Mouse (Mus musculus): ENCODE data around the gene Slc8a1. TPM values are rescaled to one million over a fixed set of nuclear protein-coding genes. Genes with fewer than 3 reads are reported as not detected.

Slc8a1 gene
- total and polyA plus RNA-seq, 2 experiments, result 0.27 to 3.8 TPM

GRCm38 (mm10) chr17:81404225-81404624 lies 334.0 kb downstream of the Slc8a1 start:
- H3K9ac ChIP-seq (ENCODE audit: low read depth, low read length), result no peak overlapping the region
- no peak overlapping the region for H3K4me3 ChIP-seq (ENCODE audit: insufficient read depth, low read depth, low read length)
- no peaks in the 10 kb centered on the region for H3K27me3 ChIP-seq (ENCODE audit: control insufficient read depth, insufficient read depth, low read length)
- no peaks in the 10 kb centered on the region for H3K79me2 ChIP-seq (ENCODE audit: control insufficient read depth, insufficient read depth, low read length)
- 86% methylated on average over 4 of the region's 4 CpGs for WGBS
- H3K27ac ChIP-seq (replicated peaks; ENCODE audit: insufficient read depth, low read depth, low read length), result no peak overlapping the region
- no peaks in the 10 kb centered on the region for H3K36me3 ChIP-seq (ENCODE audit: control insufficient read depth, insufficient read depth, low read length)
- H3K4me1 ChIP-seq (ENCODE audit: control insufficient read depth, insufficient read depth, low read length), result no peaks in the 10 kb centered on the region
- DNase-seq (ENCODE audit: extremely low read depth, low read depth, low spot score), result no peak
- no peak for TF ChIP-seq POLR2A (IDR thresholded peaks at IDR 0.05; ENCODE audit: extremely low read depth, insufficient read depth, low read length)
- no peak for TF ChIP-seq CTCF (IDR thresholded peaks at IDR 0.05; ENCODE audit: low read depth, low read length)

DNA sequence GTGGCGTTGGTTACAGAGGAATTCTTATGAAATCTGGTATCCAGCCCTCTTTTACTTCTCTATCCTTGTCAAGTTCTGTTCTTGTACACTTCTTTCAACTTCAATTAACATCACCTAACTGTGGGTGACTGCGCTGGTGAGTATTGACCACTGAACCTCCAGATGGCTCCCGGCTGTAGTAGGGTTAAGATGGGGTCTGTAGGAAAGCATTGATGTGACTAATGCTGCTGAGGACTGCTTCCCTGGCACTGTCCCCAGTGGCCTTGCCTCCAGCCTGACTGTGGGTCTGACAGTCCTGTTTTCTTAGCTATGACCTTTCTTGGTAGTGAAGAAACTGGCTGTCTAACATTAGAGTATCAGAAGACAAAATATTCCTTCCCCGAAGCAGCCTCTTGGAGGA lies 335.1 kb downstream of the Slc8a1 start:
- no peak for DNase-seq (ENCODE audit: extremely low read depth, low read depth, low spot score)
- Histone ChIP-seq H3K79me2 (ENCODE audit: control insufficient read depth, insufficient read depth, low read length) (no peaks in the 10 kb centered on the region), H3K4me1 (ENCODE audit: control insufficient read depth, insufficient read depth, low read length) (no peaks in the 10 kb centered on the region), H3K27me3 (ENCODE audit: control insufficient read depth, insufficient read depth, low read length) (no peaks in the 10 kb centered on the region), H3K9ac (ENCODE audit: low read depth, low read length) (no peak overlapping the region), H3K27ac (replicated peaks; ENCODE audit: insufficient read depth, low read depth, low read length) (no peak overlapping the region), H3K4me3 (ENCODE audit: insufficient read depth, low read depth, low read length) (no peak overlapping the region), H3K36me3 (ENCODE audit: control insufficient read depth, insufficient read depth, low read length) (no peaks in the 10 kb centered on the region)
- 82% methylated on average over 4 of the region's 4 CpGs for WGBS
- TF ChIP-seq POLR2A (IDR thresholded peaks at IDR 0.05; ENCODE audit: extremely low read depth, insufficient read depth, low read length) (no peak), CTCF (IDR thresholded peaks at IDR 0.05; ENCODE audit: low read depth, low read length) (no peak)

- Histone ChIP-seq H3K9ac (ENCODE audit: low read depth, low read length) (no peak overlapping the region), H3K27me3 (ENCODE audit: control insufficient read depth, insufficient read depth, low read length) (no peaks in the 10 kb centered on the region), H3K79me2 (ENCODE audit: control insufficient read depth, insufficient read depth, low read length) (no peaks in the 10 kb centered on the region), H3K4me1 (ENCODE audit: control insufficient read depth, insufficient read depth, low read length) (no peaks in the 10 kb centered on the region), H3K27ac (replicated peaks; ENCODE audit: insufficient read depth, low read depth, low read length) (no peak overlapping the region), H3K36me3 (ENCODE audit: control insufficient read depth, insufficient read depth, low read length) (no peaks in the 10 kb centered on the region), H3K4me3 (ENCODE audit: insufficient read depth, low read depth, low read length) (no peak overlapping the region)
- TF ChIP-seq CTCF (IDR thresholded peaks at IDR 0.05; ENCODE audit: low read depth, low read length), result no peak
- no peak for TF ChIP-seq POLR2A (IDR thresholded peaks at IDR 0.05; ENCODE audit: extremely low read depth, insufficient read depth, low read length)
- 53% methylated on average over 2 of the region's 2 CpGs for WGBS
- DNase-seq (ENCODE audit: extremely low read depth, low read depth, low spot score), result peak; percentile 58
Observed at GRCm38 (mm10) chr17:81402636-81403035, 335.5 kb downstream of the Slc8a1 start.

- TF ChIP-seq POLR2A (IDR thresholded peaks at IDR 0.05; ENCODE audit: extremely low read depth, insufficient read depth, low read length), result no peak
- TF ChIP-seq CTCF (IDR thresholded peaks at IDR 0.05; ENCODE audit: low read depth, low read length), result no peak
- Histone ChIP-seq H3K27me3 (ENCODE audit: control insufficient read depth, insufficient read depth, low read length) (no peaks in the 10 kb centered on the region), H3K36me3 (ENCODE audit: control insufficient read depth, insufficient read depth, low read length) (no peaks in the 10 kb centered on the region), H3K27ac (replicated peaks; ENCODE audit: insufficient read depth, low read depth, low read length) (no peak overlapping the region), H3K4me1 (ENCODE audit: control insufficient read depth, insufficient read depth, low read length) (no peaks in the 10 kb centered on the region), H3K79me2 (ENCODE audit: control insufficient read depth, insufficient read depth, low read length) (no peaks in the 10 kb centered on the region), H3K4me3 (ENCODE audit: insufficient read depth, low read depth, low read length) (no peak overlapping the region), H3K9ac (ENCODE audit: low read depth, low read length) (no peak overlapping the region)
- DNase-seq (ENCODE audit: extremely low read depth, low read depth, low spot score), result no peak
- 37% methylated on average over 5 of the region's 5 CpGs for WGBS
Observed at GRCm38 (mm10) chr17:81400377-81400776, 337.8 kb downstream of the Slc8a1 start.

GRCm38 (mm10) chr17:81397434-81397833 lies 340.7 kb downstream of the Slc8a1 start:
- H3K4me3 ChIP-seq (ENCODE audit: insufficient read depth, low read depth, low read length), result no peak overlapping the region
- no peaks in the 10 kb centered on the region for H3K4me1 ChIP-seq (ENCODE audit: control insufficient read depth, insufficient read depth, low read length)
- no peak for DNase-seq (ENCODE audit: extremely low read depth, low read depth, low spot score)
- no peak overlapping the region for H3K9ac ChIP-seq (ENCODE audit: low read depth, low read length)
- H3K79me2 ChIP-seq (ENCODE audit: control insufficient read depth, insufficient read depth, low read length), result no peaks in the 10 kb centered on the region
- 83% methylated on average over 1 of the region's 1 CpGs for WGBS
- TF ChIP-seq CTCF (IDR thresholded peaks at IDR 0.05; ENCODE audit: low read depth, low read length) (no peak), POLR2A (IDR thresholded peaks at IDR 0.05; ENCODE audit: extremely low read depth, insufficient read depth, low read length) (no peak)
- no peak overlapping the region for H3K27ac ChIP-seq (replicated peaks; ENCODE audit: insufficient read depth, low read depth, low read length)
- H3K36me3 ChIP-seq (ENCODE audit: control insufficient read depth, insufficient read depth, low read length), result no peaks in the 10 kb centered on the region
- no peaks in the 10 kb centered on the region for H3K27me3 ChIP-seq (ENCODE audit: control insufficient read depth, insufficient read depth, low read length)

DNA sequence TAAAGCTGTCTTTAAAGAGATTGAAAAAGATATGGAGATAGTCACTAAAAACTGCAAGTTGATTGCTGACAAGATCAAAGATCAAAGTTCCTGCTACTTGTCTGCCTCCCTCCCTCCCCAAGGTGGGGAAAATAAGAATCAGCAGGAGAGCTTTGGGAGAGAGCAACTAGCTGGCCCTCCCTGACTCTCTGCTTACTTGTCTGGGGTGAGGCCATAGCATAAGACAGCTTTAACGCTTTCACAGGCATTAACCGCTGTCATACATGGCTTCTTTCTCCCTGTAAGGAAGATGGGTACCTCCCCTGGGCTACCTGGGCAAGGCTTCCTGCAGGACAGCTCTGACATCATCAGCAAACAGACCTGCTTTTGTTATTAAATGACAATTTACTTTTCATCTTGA lies 344.1 kb downstream of the Slc8a1 start:
- WGBS, result 65% methylated on average over 2 of the region's 2 CpGs
- TF ChIP-seq POLR2A (IDR thresholded peaks at IDR 0.05; ENCODE audit: extremely low read depth, insufficient read depth, low read length) (no peak), CTCF (IDR thresholded peaks at IDR 0.05; ENCODE audit: low read depth, low read length) (no peak)

More for the DNA sequence above, 344.1 kb downstream of the Slc8a1 start:
- no peak overlapping the region for H3K9ac ChIP-seq (ENCODE audit: low read depth, low read length)
- H3K27ac ChIP-seq (replicated peaks; ENCODE audit: insufficient read depth, low read depth, low read length), result no peak overlapping the region
- no peaks in the 10 kb centered on the region for H3K79me2 ChIP-seq (ENCODE audit: control insufficient read depth, insufficient read depth, low read length)
- H3K4me3 ChIP-seq (ENCODE audit: insufficient read depth, low read depth, low read length), result no peak overlapping the region
- no peak for DNase-seq (ENCODE audit: extremely low read depth, low read depth, low spot score)
- 0 out of 2 replicates have a peak, but pooled peaks cover 2% of the 10 kb centered on the region for H3K4me1 ChIP-seq (ENCODE audit: control insufficient read depth, insufficient read depth, low read length)
- no peaks in the 10 kb centered on the region for H3K36me3 ChIP-seq (ENCODE audit: control insufficient read depth, insufficient read depth, low read length)
- no peaks in the 10 kb centered on the region for H3K27me3 ChIP-seq (ENCODE audit: control insufficient read depth, insufficient read depth, low read length)
